Mouse (Mus musculus) stomach, postnatal 0 days (tissue): ENCODE measurements around the gene Fam114a1. TPM values are rescaled to one million over a fixed set of nuclear protein-coding genes. Genes with fewer than 3 reads are reported as not detected.

Source experiments
- ATAC-seq: fragments of 200-750 bp; cut with Nextera tagmentation; 2 replicates; pipeline ENCODE4 v1.8.0; 2017; ENCODE audit not compliant: low FRiP score, low TSS enrichment
- DNase-seq: peaks from one replicate; pipeline ENCODE4 v3.0.0-alpha.2; 2016; ENCODE audit warnings: low spot score
- H3K27ac ChIP-seq: fragments of 300-500 bp; sonication (generic); replicated peaks from 2 replicates; pipeline ENCODE4 v1.5.1; 2014; ENCODE audit warnings: mild to moderate bottlenecking, control low read depth
- H3K27me3 ChIP-seq: fragments of 300-500 bp; sonication (generic); 2 replicates; pipeline ENCODE4 v1.6.1; 2014; ENCODE audit warnings: low read length; ENCODE audit not compliant: control insufficient read depth, insufficient read depth
- H3K36me3 ChIP-seq: fragments of 300-500 bp; sonication (generic); 2 replicates; pipeline ENCODE4 v1.6.1; 2014; ENCODE audit warnings: low read length, mixed read lengths; ENCODE audit not compliant: control insufficient read depth, insufficient read depth
- H3K4me1 ChIP-seq: fragments of 300-500 bp; sonication (generic); replicated peaks from 2 replicates; pipeline ENCODE4 v1.6.1; 2014; ENCODE audit warnings: antibody characterized with exemption; ENCODE audit not compliant: control insufficient read depth, insufficient read depth
- H3K4me2 ChIP-seq: fragments of 300-500 bp; sonication (generic); replicated peaks from 2 replicates; pipeline ENCODE4 v1.6.1; 2014; ENCODE audit warnings: low read depth, mild to moderate bottlenecking, control low read depth, moderate library complexity
- H3K4me3 ChIP-seq: fragments of 300-500 bp; sonication (generic); 2 replicates; pipeline ENCODE4 v1.5.1; 2014; ENCODE audit warnings: low read depth, low read length, control low read depth
- H3K9ac ChIP-seq: fragments of 300-500 bp; sonication (generic); 2 replicates; pipeline ENCODE4 v1.6.1; 2014; ENCODE audit warnings: mild to moderate bottlenecking, low read length, control low read depth, mixed read lengths
- H3K9me3 ChIP-seq: fragments of 300-500 bp; sonication (generic); 2 replicates; pipeline ENCODE4 v1.6.1; 2016; ENCODE audit warnings: low read length; ENCODE audit not compliant: control insufficient read depth
- CTCF ChIP-seq: IDR thresholded peaks from 2 replicates; pipeline ENCODE4 v1.5.1; 2016; ENCODE audit warnings: antibody characterized with exemption, low read depth, mild to moderate bottlenecking, moderate library complexity
- EP300 ChIP-seq: optimal IDR thresholded peaks from 2 replicates; pipeline ENCODE3; 2016; ENCODE audit warnings: antibody characterized with exemption
- WGBS: fragments of 180-500 bp; shearing (Covaris S2); extraction: QIAGEN DNeasy Blood & Tissue Kit; methylation state at CpG from one replicate; pipeline ENCODE4 v1.1.7; 2014; 5-methylcytosine and 5-hydroxymethylcytosine counted together
- polyA plus RNA-seq: library from polyadenylated mRNA; unstranded; fragments of >200 nt; fragmentation: Nextera tagmentation; extraction: Ambion mirVana; gene quantifications from 2 replicates; pipeline ENCODE4 v1.2.1, GENCODE M21; 2015

Gene Fam114a1
- polyA plus RNA-seq, 1 experiment from 2014 or later = 31.0 TPM

DNA sequence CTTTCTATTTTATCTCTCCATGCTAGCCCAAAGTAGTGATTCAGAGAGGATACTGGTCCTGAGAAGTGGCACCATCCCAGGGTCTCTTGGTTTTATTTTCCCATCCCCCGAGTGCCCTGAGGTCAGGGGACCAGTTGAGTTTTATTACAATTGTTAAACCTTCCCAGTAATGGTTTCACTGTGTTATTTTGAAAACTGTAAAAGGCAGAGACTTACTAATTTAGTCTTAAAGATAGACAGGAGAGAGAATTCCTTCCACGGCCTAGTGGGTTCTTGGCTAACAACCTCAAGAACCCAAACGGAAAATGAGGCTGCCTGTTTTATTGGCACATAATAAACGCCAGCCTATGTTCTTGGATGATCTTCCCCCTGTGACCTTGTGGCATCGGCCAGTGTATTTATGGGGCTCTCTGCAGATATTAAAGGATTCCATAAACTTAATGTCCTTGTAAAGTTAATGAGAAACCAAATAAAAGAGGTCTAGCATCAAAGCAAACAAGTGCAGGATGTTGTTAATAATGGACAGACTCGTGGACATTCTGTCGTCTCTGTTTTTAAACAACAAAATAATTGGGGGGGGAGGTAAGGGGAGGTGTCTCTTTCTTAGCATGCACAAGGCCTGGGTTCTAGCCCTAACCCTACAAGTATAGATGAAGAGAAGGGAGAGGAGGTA lies 42.2 kb downstream of the Fam114a1 start:
- Histone ChIP-seq H3K27ac (no peak overlapping the region), H3K27me3 (no peaks in the 10 kb centered on the region), H3K4me1 (no peaks in the 10 kb centered on the region), H3K36me3 (peaks cover 18% of the 10 kb centered on the region), H3K4me2 (no peak overlapping the region), H3K9ac (no peak overlapping the region), H3K9me3 (no peaks in the 10 kb centered on the region), H3K4me3 (no peak overlapping the region)
- 79% methylated on average over 7 of the region's 7 CpGs for WGBS
- no peak for ATAC-seq
- no peak for DNase-seq
- TF ChIP-seq CTCF (no peak), EP300 (no peak)

DNA sequence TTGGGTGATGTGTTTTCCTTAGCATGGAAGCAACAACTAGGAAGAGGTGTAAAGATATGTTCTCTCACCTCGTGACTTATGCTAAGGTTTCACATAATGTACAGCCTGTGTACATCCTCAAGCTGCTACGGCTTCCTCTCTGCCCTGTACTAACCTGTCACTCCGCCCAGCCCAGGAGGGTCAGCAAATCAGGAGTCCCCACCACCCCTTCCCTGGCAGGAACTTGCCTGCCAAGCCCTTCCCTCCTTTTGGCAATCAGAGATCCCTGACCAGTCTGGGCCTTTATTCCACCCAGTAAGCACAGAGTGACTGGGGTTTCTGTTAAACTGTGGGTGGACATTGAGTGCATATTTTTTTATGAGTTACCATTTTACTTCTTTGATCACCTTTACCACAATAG lies 45.6 kb downstream of the Fam114a1 start:
- H3K9me3 ChIP-seq = no peaks in the 10 kb centered on the region
- H3K27me3 ChIP-seq = no peaks in the 10 kb centered on the region
- no peaks in the 10 kb centered on the region for H3K4me1 ChIP-seq
- DNase-seq = no peak
- ATAC-seq = no peak
- no peak overlapping the region for H3K4me2 ChIP-seq
- H3K36me3 ChIP-seq = peaks cover 10% of the 10 kb centered on the region
- H3K27ac ChIP-seq = no peak overlapping the region
- WGBS = 83% methylated on average over 3 of the region's 3 CpGs
- H3K9ac ChIP-seq = no peak overlapping the region
- no peak overlapping the region for H3K4me3 ChIP-seq
- no peak for TF ChIP-seq CTCF
- TF ChIP-seq EP300 = no peak

DNA sequence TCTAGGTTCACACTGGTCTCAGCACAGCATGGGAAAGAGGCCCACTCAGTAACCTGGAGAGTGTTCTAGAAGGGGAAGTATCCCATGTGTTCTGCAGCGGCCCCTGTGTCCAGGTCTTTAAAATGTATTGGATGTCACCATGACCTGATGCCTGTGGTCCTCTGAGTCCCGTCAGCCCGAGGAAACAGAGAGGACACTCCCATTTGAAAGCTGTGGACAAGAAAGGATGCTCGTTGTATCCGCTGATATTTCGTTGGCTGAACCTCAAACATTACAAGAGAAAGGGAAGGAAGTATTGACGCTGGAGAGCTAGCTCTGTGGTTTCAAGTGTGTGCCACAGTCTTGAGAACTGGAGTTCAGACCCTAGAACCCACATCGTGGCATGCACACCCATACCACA lies 49.2 kb downstream of the Fam114a1 start:
- 76% methylated on average over 8 of the region's 8 CpGs for WGBS
- H3K4me2 ChIP-seq = no peak overlapping the region
- no peaks in the 10 kb centered on the region for H3K9me3 ChIP-seq
- ATAC-seq = no peak
- H3K27me3 ChIP-seq = no peaks in the 10 kb centered on the region
- no peaks in the 10 kb centered on the region for H3K4me1 ChIP-seq
- TF ChIP-seq CTCF = no peak
- TF ChIP-seq EP300 = no peak
- no peak overlapping the region for H3K9ac ChIP-seq
- peaks cover 14% of the 10 kb centered on the region for H3K36me3 ChIP-seq
- DNase-seq = no peak
- no peak overlapping the region for H3K27ac ChIP-seq
- H3K4me3 ChIP-seq = no peak overlapping the region

DNA sequence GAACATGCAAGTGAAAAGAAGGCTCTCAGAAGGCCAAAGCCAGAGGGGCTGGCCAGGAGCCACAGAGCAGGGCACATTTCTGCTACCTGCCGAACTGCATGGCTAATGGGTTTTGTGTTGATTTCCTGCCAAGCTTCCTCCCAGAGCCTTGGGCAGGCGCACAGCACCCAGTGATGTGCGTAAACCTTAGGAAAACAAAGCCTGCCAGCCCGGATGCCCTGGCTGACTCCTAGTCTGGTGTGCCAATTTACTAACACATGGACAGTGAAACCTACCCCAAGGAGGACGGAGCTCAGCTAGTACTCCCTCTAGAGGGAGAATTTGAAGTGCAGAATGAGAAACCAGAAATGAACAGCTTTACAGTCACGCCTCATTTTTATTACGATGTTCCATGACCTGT lies 50.0 kb downstream of the Fam114a1 start:
- WGBS = 55% methylated on average over 7 of the region's 7 CpGs

DNA sequence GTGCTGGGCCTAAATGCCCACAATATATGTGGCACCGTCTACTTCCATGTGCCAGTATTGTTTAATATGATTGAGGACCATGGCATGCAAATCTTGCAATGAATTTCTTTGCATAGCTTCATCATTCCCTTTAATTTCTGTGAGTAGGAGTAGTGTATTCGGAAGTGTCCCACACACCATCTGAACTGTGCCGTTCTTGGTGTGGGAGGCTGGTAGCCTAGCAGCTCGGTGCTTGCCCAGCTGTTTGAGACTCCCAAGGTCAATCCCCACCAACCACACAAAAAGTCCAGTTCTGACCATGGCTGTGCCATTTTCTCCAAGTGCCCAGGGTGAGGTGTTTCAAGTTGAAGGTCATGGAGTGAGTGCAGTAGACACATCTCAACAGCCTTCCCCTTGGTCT lies 52.1 kb downstream of the Fam114a1 start:
- Histone ChIP-seq H3K9me3 (no peaks in the 10 kb centered on the region), H3K27me3 (no peaks in the 10 kb centered on the region), H3K4me3 (no peak overlapping the region), H3K9ac (no peak overlapping the region), H3K27ac (no peak overlapping the region), H3K36me3 (peaks cover 15% of the 10 kb centered on the region), H3K4me1 (no peaks in the 10 kb centered on the region), H3K4me2 (no peak overlapping the region)
- WGBS = 97% methylated on average over 4 of the region's 4 CpGs
- no peak for TF ChIP-seq CTCF
- no peak for DNase-seq
- no peak for ATAC-seq

More for the DNA sequence above, 50.0 kb downstream of the Fam114a1 start:
- Histone ChIP-seq H3K9ac (no peak overlapping the region), H3K4me2 (no peak overlapping the region), H3K27me3 (no peaks in the 10 kb centered on the region), H3K27ac (no peak overlapping the region), H3K36me3 (peaks cover 14% of the 10 kb centered on the region), H3K9me3 (no peaks in the 10 kb centered on the region), H3K4me3 (no peak overlapping the region), H3K4me1 (no peaks in the 10 kb centered on the region)
- TF ChIP-seq EP300 (no peak), CTCF (peak; percentile 59)
- DNase-seq (no peak), ATAC-seq (no peak)

DNA sequence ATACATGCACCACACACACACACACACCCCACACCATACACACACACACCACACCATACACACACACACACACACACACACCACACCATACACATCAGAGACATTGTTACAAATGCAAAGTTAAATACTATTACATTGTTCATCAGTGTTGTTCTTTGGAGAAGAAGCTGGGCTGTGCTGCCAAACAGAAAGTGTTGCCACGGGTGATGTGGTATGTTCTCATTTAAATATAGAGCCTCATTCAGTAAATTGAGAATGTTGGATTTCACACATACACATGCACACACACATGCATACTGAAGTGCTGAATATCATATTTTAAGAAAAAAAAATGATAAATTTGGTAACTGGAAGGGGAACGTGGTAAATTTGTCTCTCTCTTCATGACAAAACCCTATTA lies 54.8 kb downstream of the Fam114a1 start:
- no peak overlapping the region for H3K4me2 ChIP-seq
- no peaks in the 10 kb centered on the region for H3K9me3 ChIP-seq
- no peak overlapping the region for H3K9ac ChIP-seq
- H3K4me1 ChIP-seq = no peaks in the 10 kb centered on the region
- DNase-seq (no peak), ATAC-seq (no peak)
- H3K27ac ChIP-seq = no peak overlapping the region
- H3K4me3 ChIP-seq = no peak overlapping the region
- TF ChIP-seq EP300 (no peak), CTCF (no peak)
- WGBS = 79% methylated on average over 2 of the region's 2 CpGs
- H3K27me3 ChIP-seq = no peaks in the 10 kb centered on the region
- H3K36me3 ChIP-seq = peaks cover 18% of the 10 kb centered on the region
